Mouse (Mus musculus): Measurements from ENCODE around the gene Col1a1.

- no peak for TF ChIP-seq CTCF (IDR thresholded peaks at IDR 0.05; ENCODE audit: low read depth)
- no peak for TF ChIP-seq EP300 (IDR thresholded peaks at IDR 0.05; ENCODE audit: low read depth)
These were observed 65.7 kb downstream of the Col1a1 start for GRCm38 (mm10) chr11:95001584-95002347.
